7 mouse cellular contexts compared by ENCODE assay signal in the genomic region with DNA sequence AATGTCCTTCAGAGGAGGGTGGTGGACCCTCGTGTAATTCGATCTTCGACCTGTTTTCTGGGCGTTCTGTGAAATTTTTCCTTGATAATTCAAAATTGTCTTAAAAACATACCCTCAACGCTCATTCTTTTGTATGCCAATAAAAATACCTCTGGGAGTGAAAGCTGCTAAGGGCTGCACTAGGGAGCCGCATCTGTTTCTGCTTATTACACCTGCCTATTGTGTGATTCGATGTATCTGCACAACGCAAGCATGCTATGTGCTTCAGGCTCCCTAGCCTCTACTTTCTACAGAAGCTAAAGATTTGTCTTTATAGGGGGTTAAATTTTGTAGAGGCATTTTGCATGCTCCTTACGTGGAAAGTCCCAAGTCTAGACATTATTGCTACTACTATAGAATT.
A peak's percentile ranks its signal among the peaks of the same experiment; 100 is the strongest.
DNase-seq lines count a peak whose midpoint lies in the region; ATAC-seq lines count a peak whose summit lies in the region.

No protein-coding gene starts in this region.

- H3K9me3 ChIP-seq in kidney, embryonic 15.5 days (replicated peaks) = no peaks in the 10 kb centered on the region
- H3K9me3 ChIP-seq in forebrain, embryonic 15.5 days = no peaks in the 10 kb centered on the region
- H3K9me3 ChIP-seq in neural tube, embryonic 14.5 days (ENCODE audit: control insufficient read depth, low read length) = no peaks in the 10 kb centered on the region

- DNase-seq in kidney, adult 9 months = no peak
- no peak for DNase-seq in adrenal gland, postnatal 25 days
- DNase-seq in yolk sac, embryonic 10.5 days (ENCODE audit: low spot score) = no peak

- H3K9ac ChIP-seq in kidney, embryonic 15.5 days = no peak overlapping the region
- no peak overlapping the region for H3K9ac ChIP-seq in forebrain, embryonic 15.5 days (replicated peaks)
- H3K9ac ChIP-seq in neural tube, embryonic 14.5 days (replicated peaks; ENCODE audit: low read depth, low read length) = no peak overlapping the region; the same call in 1 of the 2 replicates

- ATAC-seq in kidney, embryonic 15.5 days (replicated peaks; ENCODE audit: low FRiP score) = 0 out of 2 replicates have a peak, but pooled peaks have one; percentile 12
- ATAC-seq in forebrain, embryonic 15.5 days (replicated peaks) = peak; percentile 66
- 0 out of 2 replicates have a peak, but pooled peaks have one; percentile 3 for ATAC-seq in megakaryocyte, adult 5-6 weeks (ENCODE audit: poor library complexity, severe bottlenecking)
- ATAC-seq in neural tube, embryonic 14.5 days (ENCODE audit: low read depth) = peak; percentile 77

- 33% methylated on average over 9 of the region's 9 CpGs for WGBS in kidney, embryonic 15.5 days
- 35% methylated on average over 9 of the region's 9 CpGs for WGBS in forebrain, embryonic 15.5 days
- 24% methylated on average over 9 of the region's 9 CpGs for WGBS in neural tube, embryonic 14.5 days

- H3K36me3 ChIP-seq in kidney, embryonic 15.5 days = no peaks in the 10 kb centered on the region
- H3K36me3 ChIP-seq in forebrain, embryonic 15.5 days = no peaks in the 10 kb centered on the region
- H3K36me3 ChIP-seq in neural tube, embryonic 14.5 days (ENCODE audit: control insufficient read depth, insufficient read depth, low read length) = no peaks in the 10 kb centered on the region

- no peak overlapping the region for H3K4me3 ChIP-seq in kidney, embryonic 15.5 days (replicated peaks)
- no peak overlapping the region for H3K4me3 ChIP-seq in forebrain, embryonic 15.5 days
- H3K4me3 ChIP-seq in neural tube, embryonic 14.5 days (ENCODE audit: low read depth, low read length) = no peak overlapping the region

- H3K27me3 ChIP-seq in kidney, embryonic 15.5 days = no peaks in the 10 kb centered on the region
- H3K27me3 ChIP-seq in forebrain, embryonic 15.5 days = peaks cover 8% of the 10 kb centered on the region
- H3K27me3 ChIP-seq in neural tube, embryonic 14.5 days (ENCODE audit: control insufficient read depth, insufficient read depth, low read length) = no peaks in the 10 kb centered on the region

- no peak overlapping the region for H3K4me2 ChIP-seq in kidney, embryonic 15.5 days
- H3K4me2 ChIP-seq in forebrain, embryonic 15.5 days (replicated peaks) = 0 out of 2 replicates have a peak overlapping the region, but pooled peaks have one; percentile 46
- no peak overlapping the region for H3K4me2 ChIP-seq in neural tube, embryonic 14.5 days (ENCODE audit: low read depth, low read length)

- H3K4me1 ChIP-seq in kidney, embryonic 15.5 days = peaks cover 5% of the 10 kb centered on the region
- H3K4me1 ChIP-seq in forebrain, embryonic 15.5 days = no peaks in the 10 kb centered on the region
- 0 out of 2 replicates have a peak, but pooled peaks cover 2% of the 10 kb centered on the region for H3K4me1 ChIP-seq in neural tube, embryonic 14.5 days (ENCODE audit: control insufficient read depth, insufficient read depth, low read length)

- H3K27ac ChIP-seq in kidney, embryonic 15.5 days = no peak overlapping the region
- H3K27ac ChIP-seq in forebrain, embryonic 15.5 days (replicated peaks) = no peak overlapping the region
- no peak overlapping the region for H3K27ac ChIP-seq in neural tube, embryonic 14.5 days (ENCODE audit: low read depth, low read length)

Comparison
In these comparisons a context has a peak if more than half of its experiments do, and no peak if none do; other contexts are left out.
1. ATAC-seq: peak in every context shown above with its lines; median percentile 77 in neural tube, embryonic 14.5 days; 66 in forebrain, embryonic 15.5 days; 12 in kidney, embryonic 15.5 days; 3 in megakaryocyte, adult 5-6 weeks.